Mouse (Mus musculus): Measurements from ENCODE around the gene Asb13. TPM values are rescaled to one million over a fixed set of nuclear protein-coding genes. Genes with fewer than 3 reads are reported as not detected.

Asb13 gene
- polyA plus RNA-seq, 1 experiment from 2014 or later = 12.2 TPM

GRCm38 (mm10) chr13:3700752-3701151 is 66.9 kb downstream of the Asb13 start:
- H3K36me3 ChIP-seq (ENCODE audit: control insufficient read depth, insufficient read depth, low read length) = no peaks in the 10 kb centered on the region
- DNase-seq (no peak), ATAC-seq (ENCODE audit: low FRiP score, low TSS enrichment) (no peak)
- no peak overlapping the region for H3K4me2 ChIP-seq (ENCODE audit: low read length)
- H3K4me1 ChIP-seq (ENCODE audit: control insufficient read depth, insufficient read depth, low read length) = no peaks in the 10 kb centered on the region
- H3K9me3 ChIP-seq (ENCODE audit: control insufficient read depth, low read length) = no peaks in the 10 kb centered on the region
- no peak overlapping the region for H3K4me3 ChIP-seq (replicated peaks; ENCODE audit: low read depth, low read length)
- H3K9ac ChIP-seq (replicated peaks; ENCODE audit: low read length) = no peak overlapping the region
- no peak overlapping the region for H3K27ac ChIP-seq (replicated peaks; ENCODE audit: low read depth, low read length)
- H3K27me3 ChIP-seq (ENCODE audit: control insufficient read depth, insufficient read depth, low read length) = no peaks in the 10 kb centered on the region
- 94% methylated on average over 4 of the region's 4 CpGs for WGBS

Other genes with a start within 250 kb of the Asb13 start
- gene Gdi2, start 96.0 kb upstream of the Asb13 start, polyA plus RNA-seq (2014; fragmentation: Nextera tagmentation; extraction: Ambion mirVana) = 416 and 508 TPM in 2 replicates
- gene Fam208b, start 22.9 kb upstream of the Asb13 start, polyA plus RNA-seq (2014; fragmentation: Nextera tagmentation; extraction: Ambion mirVana) = 25.2 and 26.0 TPM in 2 replicates
- gene Calml3, start 170.3 kb downstream of the Asb13 start, polyA plus RNA-seq (2014; fragmentation: Nextera tagmentation; extraction: Ambion mirVana) = not detected in 2 replicates
- not detected in 2 replicates for gene Calm4, start 203.7 kb downstream of the Asb13 start, polyA plus RNA-seq (2014; fragmentation: Nextera tagmentation; extraction: Ambion mirVana)
- gene Calm5, start 220.1 kb downstream of the Asb13 start, polyA plus RNA-seq (2014; fragmentation: Nextera tagmentation; extraction: Ambion mirVana) = not detected in 2 replicates

Measured in midbrain, embryonic 14.5 days (tissue).